Mouse (Mus musculus): ENCODE data around the gene Tnks1bp1.

The Tnks1bp1 gene

DNA sequence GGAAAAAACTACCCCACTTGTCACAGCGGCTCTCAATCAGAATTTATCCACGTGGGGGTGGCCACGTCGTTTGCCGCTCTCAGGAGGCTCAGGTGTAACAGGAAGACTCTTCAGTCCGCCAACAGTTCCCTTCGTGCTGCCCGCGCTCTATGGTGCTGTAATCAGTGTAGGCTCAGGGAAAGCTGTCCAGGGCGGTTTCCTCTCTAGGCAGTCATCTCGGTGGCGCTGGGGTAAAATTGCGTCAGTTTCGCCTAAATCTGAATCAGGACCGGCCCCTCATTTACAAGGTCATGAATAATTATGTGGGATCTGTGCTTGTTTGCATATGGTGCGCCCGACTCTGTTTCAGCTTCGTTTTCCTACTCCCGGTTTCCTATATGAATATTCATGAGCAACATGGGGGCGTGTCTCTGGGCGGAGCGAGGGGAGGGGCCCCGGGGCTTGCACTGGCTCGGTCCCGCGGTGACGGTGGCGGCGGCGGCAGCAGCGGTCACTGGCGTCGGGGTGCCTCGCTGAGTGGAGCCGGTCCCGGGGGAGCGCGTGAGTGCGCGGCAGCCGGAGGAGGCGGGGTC lies at the start of gene Tnks1bp1:
Tnks1bp1 (plus strand) TSS at position 427 of the 572 bp plus-strand sequence.
- peak; percentile 96 for DNase-seq

DNA sequence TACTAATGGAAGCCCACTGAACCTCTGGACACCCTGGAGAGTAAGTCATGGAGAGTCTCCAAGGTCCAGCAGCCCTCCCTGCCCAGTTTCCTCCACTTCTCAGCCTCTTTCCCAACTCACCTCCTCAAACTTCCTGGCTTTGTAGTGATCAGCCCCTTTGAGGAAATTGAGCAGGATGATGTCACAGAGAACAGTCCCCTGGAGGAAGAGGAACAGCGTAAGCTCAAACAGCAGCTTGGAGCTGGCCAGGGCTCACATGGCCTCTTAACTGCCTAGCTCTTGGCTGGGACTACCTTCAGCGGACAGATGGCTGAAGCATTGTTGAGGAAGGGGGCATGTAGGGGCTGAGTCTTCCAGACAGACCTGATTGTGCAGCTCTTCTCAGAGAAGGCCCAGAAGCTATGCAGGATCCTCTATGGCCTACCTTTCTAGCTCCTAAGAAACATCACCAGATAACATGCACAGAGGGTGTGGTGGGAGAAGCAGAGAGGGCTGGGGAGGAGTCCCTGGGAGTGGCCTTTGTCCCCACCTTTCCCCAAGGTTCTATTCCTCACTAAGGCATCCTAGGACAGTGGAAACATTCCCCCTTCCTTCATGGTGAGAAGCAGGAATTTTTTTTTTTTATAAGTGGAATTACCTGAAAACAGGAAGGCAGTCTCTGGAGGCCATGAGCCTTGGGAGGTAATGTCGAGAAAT lies 48.2 kb upstream of the Tnks1bp1 start:
- no peak for DNase-seq

DNA sequence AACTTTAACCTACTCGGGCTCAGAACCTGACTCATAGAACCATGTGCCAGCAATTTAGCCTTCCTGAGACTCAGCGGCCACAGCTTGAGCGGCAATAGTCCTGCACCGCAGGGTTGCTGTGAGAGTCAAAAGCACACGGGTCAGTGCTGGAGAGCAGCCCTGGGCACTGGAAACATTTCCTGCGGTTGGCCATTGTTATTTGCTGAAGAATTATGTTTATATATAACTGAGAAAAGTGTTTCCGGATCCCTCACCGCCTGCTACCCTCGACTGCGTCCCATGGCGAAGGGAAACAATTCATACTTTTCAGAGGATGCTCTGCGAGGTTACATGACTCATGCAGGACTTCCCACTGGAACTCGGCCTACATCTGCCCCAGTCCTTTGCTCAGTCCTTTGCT lies 46.3 kb upstream of the Tnks1bp1 start:
- DNase-seq: no peak

DNA sequence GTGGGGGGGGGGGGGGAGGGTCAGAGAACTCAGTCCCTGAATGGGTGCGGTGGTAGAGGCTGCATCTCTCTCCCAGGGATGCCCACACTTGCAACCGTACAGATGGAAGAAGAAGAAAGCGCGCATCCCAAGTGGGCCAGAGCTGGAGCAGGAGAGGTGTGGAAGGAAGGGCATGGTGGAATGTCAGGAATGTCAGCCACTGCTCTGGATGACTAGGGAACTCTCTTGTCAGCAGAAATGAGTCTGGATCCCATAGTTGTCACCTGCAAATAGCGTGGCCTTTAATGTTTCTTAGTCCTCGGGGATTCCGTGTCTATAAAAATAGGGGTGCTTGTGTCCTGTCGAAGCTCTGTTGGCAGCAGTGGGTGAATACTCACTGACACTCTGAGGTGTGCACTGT lies 45.2 kb upstream of the Tnks1bp1 start:
- DNase-seq: no peak

DNA sequence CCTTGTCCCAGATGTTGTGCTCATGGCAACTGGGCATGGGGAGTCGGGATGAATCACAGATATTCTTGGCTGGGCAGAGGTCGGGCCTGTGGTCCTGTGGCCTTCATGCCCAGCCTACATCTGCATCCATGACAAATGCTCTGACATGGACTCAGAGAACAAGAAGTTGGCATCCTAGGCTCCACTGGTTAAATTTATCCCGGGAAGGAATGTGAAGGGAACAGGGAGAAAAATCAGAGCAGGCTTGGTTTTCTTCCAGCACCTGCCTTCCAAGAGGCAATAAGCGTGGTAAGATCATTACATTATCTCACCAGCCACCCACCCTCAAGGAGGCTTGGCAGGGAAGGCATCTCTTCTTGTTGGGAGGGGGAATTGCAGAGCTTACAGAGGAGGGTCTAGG lies 43.5 kb upstream of the Tnks1bp1 start:
- DNase-seq: peak; percentile 59

DNA sequence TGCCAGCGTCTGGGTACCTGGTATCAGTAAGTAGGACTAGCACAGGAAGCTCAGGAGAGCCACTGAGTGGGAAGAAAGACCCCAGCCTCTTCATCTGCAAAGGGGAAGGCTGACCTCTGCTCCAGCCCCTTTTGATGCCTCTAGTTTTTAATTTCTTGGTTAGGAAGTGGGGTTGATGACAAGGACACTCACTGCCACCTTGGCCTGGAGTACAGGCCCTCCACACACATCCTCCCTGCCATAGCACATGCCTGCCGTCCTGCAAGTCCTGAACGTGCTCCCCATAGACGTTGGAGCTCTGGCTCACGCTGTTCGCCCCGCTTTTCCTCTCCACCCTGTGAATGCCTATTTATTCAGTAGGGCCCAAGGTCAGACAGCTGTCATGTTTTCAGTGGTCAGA lies 41.2 kb upstream of the Tnks1bp1 start:
- DNase-seq: no peak

DNA sequence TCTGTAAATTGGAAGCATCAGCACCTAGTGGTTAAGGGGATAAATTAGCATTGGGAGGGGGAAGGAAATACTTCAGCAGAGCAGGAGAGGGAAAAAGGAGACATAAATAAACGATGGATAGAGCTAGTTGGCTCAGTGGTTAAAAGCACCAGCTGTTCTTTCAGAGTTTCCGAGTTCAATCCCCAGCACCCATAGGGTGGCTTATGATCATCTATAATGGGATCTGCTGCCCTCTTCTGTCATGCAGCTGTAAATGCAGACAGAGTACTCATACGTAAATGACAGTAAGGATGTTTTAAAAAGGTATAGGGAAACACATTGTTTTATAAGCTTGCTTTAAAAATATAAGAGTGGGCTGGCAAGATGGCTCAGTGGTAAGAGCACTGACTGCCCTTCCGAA lies 40.1 kb upstream of the Tnks1bp1 start:
- peak; percentile 21 for DNase-seq

DNA sequence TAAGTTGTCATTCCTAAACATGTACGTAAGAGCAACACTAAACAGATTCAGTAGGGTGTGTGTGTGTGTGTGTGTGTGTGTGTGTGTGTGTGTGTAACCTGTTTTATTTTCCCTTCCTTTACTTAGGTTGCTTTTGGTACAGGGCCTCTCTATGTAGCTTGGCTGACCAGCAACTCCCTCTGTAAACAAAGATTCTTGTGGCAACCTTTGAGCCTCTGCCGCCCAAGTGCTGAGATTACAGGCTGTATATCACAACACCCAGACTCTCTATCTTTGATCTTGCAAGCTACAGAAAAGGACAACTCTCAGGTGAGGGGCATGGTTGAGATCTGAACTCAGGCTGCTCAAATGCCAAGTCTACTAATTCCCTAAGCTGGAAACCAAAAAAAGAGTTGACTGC lies 38.6 kb upstream of the Tnks1bp1 start:
- no peak for DNase-seq

DNA sequence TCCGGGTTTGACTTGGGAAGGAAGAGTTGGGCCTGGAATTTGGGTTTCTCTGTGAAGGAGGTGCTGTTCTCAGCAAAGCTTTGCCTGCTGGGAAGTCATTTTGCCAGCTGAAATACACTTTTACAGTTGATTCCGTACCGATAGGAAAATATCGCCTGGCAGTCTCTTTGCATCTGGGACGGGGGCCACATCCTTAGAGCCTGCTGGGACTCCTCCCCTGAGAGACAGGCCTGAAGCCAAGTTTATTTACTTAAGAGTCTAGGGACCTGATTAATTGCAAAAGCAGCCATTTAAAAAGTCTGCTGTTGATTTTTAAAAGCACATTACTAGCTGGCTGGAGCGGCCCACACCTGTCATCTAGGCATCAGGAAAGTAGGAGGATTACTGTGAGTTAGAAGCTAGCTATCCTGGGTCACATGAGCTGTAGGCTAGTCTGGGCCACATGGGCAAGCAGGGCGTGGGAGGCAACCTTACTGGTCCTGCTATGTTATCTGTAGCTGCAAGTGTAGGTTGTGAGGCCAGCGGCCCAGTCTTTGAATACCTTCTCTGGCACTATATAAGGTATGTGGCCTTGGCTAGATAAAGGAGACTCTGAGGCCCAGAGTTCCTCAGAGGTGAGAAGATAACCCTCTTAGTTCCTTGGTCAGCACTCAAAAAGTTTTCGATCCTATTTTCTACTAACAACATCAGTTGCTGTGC lies 35.8 kb upstream of the Tnks1bp1 start:
- no peak for DNase-seq

DNA sequence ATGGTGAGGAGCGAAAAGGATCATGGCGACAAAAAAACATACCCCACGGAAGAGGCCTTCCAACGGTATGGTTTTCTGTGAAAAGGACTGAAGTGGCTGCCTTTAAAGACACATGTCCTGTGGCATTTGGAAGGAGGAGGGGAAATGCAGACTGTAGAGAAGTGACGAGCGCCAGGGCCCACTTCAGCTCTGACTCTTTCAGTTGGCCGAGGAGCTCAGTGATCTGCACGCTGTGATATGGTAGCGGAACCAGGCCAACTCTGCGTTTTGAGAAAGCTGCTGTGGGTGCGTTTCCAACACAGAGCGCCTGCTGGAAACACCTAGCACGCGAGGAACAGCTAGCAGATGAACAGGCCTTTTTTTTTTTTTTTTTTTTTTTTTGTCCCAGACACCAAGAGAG lies 35.1 kb upstream of the Tnks1bp1 start:
- peak; percentile 12 for DNase-seq

DNA sequence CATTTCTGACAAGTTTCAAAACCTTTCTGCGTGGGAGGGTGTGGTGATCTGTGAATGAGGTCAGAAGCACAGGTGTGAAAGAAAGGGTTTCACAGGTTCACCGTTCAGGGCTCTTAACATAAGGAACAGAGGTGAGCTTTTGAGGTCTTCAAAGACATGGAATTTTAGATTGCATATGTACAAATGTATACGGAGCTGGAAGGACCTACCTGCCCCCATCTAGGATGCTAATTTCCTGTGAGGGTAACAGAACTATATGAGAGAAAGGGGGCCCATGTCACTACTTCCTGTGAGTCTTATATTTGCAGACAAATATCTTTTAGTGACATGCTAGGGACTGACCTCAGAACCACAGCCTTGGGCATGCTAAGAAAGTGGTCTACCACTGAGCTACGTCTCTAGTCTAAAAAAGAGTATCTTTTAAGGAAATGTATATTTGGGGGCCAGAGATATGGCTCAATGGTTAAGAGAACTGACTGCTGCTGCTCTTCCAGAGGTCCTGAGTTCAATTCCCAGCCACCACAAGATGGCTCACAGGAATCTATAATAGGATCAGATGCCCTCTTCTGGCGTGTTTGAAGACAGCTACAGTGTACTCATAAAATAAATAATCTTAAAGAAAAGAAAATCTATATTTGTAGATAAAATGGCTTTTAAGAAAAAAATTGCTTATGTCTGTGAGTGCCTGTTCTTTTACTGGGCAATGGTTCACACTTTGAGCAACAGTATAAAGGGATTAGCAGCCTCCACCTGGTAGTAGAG lies 33.8 kb upstream of the Tnks1bp1 start:
- no peak for DNase-seq

DNA sequence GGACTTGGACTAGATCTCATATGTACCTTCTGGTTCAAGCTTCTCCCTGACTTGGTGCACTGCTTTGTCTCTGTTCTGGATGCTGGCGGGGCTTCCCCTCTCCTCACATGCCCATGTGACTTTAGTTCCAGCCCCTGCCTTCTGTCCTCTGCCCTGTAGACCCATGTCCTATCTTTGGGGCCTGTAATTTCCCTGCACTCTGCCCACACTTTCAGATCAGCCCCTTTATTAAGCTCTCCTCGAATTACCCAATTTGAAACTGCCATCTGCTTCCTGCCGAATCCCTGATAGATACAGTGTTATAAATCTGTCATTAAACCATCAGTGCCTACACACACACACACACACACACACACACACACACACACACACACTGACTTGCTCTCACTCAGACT lies 33.2 kb upstream of the Tnks1bp1 start:
- DNase-seq: no peak

DNA sequence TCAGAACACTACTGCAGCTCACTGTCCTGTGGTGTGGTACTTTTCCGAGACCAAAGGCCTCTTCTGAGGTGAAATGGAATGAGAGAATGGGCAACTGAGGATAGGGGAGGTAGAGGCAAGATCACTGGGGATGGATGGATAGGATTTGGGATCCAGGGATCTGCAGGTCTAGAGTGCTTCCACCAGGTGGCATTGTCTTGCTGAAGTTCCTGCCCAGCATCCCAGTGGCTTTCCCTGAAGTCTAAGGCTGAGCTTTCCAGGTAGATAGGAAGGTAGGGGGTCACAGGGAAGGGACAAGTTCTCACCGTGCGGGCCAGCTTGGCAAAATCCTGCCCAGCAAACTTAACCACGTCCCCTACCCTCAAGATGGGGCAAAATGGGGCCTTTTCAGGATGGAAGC lies 25.8 kb upstream of the Tnks1bp1 start:
- DNase-seq: peak; percentile 21

DNA sequence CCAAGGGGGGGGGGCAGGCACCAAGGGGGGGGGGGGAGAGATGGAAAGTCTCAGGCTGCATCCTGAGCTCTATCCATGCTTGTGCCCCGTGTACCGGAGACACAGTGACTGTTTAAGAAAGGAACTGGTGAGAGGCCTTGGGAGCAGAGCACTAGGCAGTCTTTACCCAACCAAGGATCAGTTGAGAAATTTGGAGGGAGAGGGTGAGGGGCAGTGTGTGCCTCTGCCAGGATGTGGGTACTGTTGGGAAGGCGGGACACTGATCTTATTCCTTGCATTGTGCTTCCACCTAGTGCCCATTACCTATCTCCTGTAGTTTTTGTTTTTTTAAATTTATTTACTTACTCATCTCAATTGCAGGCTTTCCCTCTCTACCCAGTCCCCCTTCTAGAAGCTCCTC lies 21.6 kb upstream of the Tnks1bp1 start:
- DNase-seq: no peak

DNA sequence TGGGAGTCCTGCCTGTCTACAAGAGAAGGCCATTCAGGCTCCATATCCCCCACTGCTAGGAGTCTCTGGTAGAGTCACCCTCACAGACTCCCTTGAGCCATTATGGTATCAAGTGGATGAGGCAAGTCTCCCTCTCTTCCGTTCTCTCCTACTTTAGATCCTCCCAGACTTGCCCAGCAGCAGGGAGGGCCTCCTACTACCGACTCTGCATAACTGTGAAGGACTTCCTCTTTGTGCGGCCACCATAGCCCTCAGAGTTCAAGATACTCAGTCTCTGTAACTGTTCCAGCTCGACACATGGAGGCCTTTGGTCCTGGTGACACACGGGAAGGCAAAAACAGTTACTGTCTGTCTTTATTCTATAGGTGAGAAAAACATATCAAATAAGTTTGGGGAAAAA lies 20.5 kb upstream of the Tnks1bp1 start:
- DNase-seq: no peak

DNA sequence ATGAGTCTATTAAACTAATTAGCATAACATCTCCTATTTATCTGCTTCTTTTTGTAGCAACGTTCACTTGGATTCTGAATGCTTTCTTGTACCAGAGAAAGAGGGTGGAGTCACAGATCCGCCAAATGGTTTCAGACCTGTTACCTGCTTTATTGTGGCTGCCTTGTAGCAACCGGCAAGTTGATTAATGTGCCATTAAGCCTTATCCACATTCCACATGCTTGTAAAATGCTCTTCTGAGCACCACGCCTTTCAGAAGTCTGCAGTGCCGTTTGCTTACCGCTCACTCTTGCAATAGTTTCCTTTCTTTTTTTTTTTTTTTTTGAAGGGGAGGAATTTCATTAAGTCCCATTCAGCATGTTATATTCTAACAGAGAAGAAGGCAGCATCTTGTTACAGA lies 17.9 kb upstream of the Tnks1bp1 start:
- no peak for DNase-seq

DNA sequence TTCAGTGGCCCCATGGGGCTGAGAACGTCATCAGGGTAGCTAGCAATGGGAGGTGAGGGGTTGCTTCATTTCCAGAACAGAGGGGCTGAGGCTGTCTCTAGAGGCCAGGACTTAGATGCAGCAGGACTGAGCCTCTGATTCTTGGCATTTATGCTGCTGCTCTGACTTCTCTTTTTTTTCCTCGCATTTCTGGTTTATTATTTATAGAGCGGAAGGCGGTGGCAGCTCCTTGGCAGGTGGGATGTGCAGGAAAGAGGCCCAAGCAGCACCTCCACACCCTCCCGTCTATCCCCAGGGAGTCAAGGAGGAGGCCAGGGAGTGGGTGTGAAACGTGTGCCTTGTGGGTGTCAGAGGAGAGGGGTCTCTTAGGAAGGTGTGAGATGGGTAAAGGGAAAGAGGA lies 16.8 kb upstream of the Tnks1bp1 start:
- DNase-seq: peak; percentile 31

DNA sequence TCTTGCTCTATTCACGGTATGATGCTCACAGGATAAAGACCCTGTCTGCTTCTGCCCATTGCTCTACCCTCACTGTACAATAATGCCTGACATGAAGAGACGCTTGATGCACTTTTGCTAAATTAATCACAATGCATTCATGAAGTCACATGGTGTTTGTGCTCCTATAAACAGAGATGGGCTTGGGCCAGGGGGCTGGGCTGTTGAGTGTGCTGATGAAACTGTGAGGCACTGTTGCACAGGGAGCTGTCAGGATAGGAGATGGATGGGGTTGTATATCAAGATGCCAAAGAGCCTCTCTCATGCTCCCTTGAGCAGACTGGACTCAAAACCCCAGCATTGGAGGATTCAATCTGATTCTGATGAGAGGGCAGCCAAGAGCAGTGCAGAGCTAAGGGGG lies 14.7 kb upstream of the Tnks1bp1 start:
- DNase-seq: no peak

DNA sequence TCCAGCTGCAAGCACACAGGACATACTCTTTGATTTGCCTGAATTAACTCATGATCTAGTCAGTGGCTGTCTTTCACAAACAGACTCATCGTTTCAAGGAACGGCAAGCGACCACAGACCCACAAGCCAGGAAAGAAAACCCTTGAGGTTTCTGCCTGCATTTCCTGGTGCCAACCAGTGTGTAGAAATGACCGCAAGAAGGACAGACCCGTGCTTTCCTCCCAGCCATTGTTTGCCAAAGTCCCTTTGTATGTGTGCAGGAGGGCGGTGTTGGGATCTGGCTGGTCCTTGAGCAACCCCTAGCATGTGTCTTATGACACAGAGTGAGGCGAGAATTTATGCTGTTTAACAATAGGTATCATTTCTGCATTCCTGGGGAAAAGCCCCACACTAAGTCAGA lies 13.7 kb upstream of the Tnks1bp1 start:
- DNase-seq: no peak

DNA sequence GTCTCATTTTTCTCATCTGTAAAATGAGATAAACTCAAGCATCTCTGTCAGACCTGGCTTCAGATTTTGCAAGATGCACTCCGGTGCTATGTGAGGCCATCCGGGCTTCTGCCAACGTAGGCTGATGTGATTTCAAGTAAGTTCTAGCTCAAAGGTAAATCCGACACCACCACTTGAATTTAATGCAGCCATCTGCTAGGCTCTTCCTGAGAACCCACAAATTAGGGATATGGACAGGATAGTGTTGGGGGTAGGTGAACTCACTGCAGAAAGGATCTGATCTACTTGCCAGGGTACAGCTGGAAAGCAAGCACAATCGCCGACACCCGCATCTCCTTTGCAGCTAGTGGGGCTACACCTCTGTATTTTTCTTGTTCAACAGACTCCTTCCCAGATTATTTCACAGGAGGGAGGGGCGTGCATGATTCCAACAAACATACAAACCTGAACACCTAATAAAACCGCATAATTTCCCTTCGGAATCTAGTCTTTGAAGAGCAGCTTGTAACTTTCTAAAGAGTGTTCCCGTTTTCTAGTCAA lies 11.2 kb upstream of the Tnks1bp1 start:
- no peak for DNase-seq

DNA sequence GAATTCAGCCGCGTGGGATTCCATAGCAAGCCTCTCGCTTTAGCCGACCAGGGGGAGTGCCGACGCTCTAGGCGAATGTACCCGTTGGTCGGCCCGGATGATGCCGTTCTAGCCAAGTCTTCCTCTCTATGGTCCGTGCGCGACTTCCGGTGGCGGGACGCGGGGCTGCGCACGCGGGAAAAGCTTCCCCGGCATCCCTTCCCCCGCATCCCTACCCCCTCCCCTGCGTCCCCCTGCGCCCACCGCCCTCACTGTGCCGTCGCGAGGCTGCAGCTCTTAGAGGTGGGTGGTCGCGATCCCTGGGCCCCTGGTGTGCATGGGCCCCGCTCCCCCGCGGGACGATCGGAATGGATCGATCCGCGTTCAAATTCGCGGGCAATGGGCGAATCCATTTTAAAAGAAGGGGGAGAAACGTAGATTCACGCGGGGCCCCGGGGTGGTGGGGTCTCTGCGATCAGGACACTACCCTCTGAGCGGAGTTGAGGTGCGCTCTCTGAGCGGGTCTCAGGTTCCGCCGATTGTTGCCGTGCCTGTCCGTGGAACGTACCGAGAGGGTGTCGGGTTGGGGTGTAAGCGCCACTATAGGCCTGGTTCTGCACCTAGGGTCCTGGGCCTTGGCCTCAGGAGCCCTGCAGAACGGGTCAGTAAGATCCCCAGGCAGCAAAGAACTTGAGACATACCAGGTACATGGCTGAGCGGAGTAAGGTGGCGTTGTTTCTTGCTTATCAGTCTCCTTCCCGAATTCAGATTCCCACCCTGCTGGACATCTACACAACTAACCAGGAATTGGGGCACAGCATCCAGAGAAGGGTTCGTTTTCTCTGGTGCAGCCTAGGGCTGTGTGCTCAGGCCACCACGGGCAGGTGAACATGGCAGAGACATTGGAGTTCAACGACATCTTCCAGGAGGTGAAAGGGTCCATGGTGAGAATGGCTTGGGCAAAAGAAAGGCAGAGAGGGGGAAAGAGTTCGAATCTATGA lies 10.5 kb upstream of the Tnks1bp1 start, which contains the start of the genes Ssrp1 and P2rx3:
Ssrp1 (plus strand) TSS at position 188 of the 980 bp plus-strand sequence.
P2rx3 (minus strand) TSS at position 416 of the 980 bp plus-strand sequence.
- peak; percentile 94 for DNase-seq

DNA sequence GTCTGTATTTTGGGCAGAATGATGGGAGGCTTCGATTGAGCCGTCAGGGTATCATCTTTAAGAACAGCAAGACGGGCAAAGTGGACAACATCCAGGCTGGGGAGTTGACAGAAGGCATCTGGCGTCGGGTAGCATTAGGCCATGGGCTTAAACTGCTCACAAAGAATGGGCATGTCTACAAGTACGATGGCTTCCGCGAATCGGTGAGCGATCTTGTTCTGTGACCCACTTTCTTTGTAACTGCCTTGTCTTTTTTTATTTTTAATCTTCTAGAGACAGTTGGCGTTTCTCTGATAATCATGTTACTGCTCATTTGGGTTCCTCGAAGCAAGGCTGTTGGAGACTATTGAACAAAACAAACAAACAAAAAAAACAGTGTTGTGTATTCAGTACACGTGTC lies 9.5 kb upstream of the Tnks1bp1 start:
- no peak for DNase-seq

All from right cerebral cortex, adult 18-20 months (tissue).